Mouse (Mus musculus) thymus, adult 2 months (tissue): ENCODE results near the gene Ccl17.

ENCODE experiments used
- CTCF ChIP-seq: fragments of 200-500 bp; IDR thresholded peaks from 2 replicates; pipeline ENCODE4 v1.5.1; 2012; ENCODE audit warnings: mild to moderate bottlenecking, control low read depth, low read length, moderate library complexity, borderline replicate concordance; ENCODE audit not compliant: control insufficient read depth, poor library complexity, insufficient read depth; ENCODE audit errors: extremely low read depth
- POLR2A ChIP-seq: fragments of 200-500 bp; IDR thresholded peaks from 2 replicates; pipeline ENCODE4 v1.6.1; 2012; ENCODE audit warnings: mild to moderate bottlenecking, low read length, control low read depth, moderate library complexity; ENCODE audit not compliant: control insufficient read depth, poor library complexity, insufficient read depth; ENCODE audit errors: extremely low read depth

- TF ChIP-seq CTCF, result no peak
- TF ChIP-seq POLR2A, result no peak
These were observed 14.9 kb downstream of the Ccl17 start for GRCm38 (mm10) chr8:94825170-94825569.
